Mouse (Mus musculus) embryonic facial prominence, embryonic 15.5 days (tissue): Measurements from ENCODE around the gene Rac2. TPM values are rescaled to one million over a fixed set of nuclear protein-coding genes. Genes with fewer than 3 reads are reported as not detected.

Source experiments
- ATAC-seq: fragments of 200-750 bp; cut with Nextera tagmentation; 2 replicates; pipeline ENCODE4 v1.8.0; 2017; ENCODE audit warnings: low read depth, moderate TSS enrichment; ENCODE audit not compliant: insufficient number of reproducible peaks, low FRiP score, low TSS enrichment
- H3K27ac ChIP-seq: fragments of 300-500 bp; sonication (generic); replicated peaks from 2 replicates; pipeline ENCODE4 v1.5.1; 2015; ENCODE audit warnings: mild to moderate bottlenecking, inconsistent platforms
- H3K27me3 ChIP-seq: fragments of 300-500 bp; sonication (generic); 2 replicates; pipeline ENCODE4 v1.6.1; 2015; ENCODE audit warnings: inconsistent platforms
- H3K36me3 ChIP-seq: fragments of 300-500 bp; sonication (generic); 2 replicates; pipeline ENCODE4 v1.6.1; 2015; ENCODE audit warnings: mild to moderate bottlenecking, inconsistent platforms
- H3K4me1 ChIP-seq: fragments of 300-500 bp; sonication (generic); 2 replicates; pipeline ENCODE4 v1.6.1; 2015; ENCODE audit warnings: inconsistent platforms
- H3K4me2 ChIP-seq: fragments of 300-500 bp; sonication (generic); replicated peaks from 2 replicates; pipeline ENCODE4 v1.6.1; 2015; ENCODE audit warnings: mild to moderate bottlenecking, inconsistent platforms
- H3K4me3 ChIP-seq: fragments of 300-500 bp; sonication (generic); replicated peaks from 2 replicates; pipeline ENCODE4 v1.5.1; 2015; ENCODE audit warnings: mild to moderate bottlenecking, inconsistent platforms
- H3K9ac ChIP-seq: fragments of 300-500 bp; sonication (generic); 2 replicates; pipeline ENCODE4 v1.6.1; 2015; ENCODE audit warnings: inconsistent platforms
- H3K9me3 ChIP-seq: fragments of 300-500 bp; sonication (generic); replicated peaks from 2 replicates; pipeline ENCODE4 v1.6.1; 2016; ENCODE audit warnings: inconsistent platforms
- WGBS: fragments of 180-500 bp; shearing (Covaris S2); methylation state at CpG from one replicate; pipeline ENCODE4 v1.1.7; 2015; 5-methylcytosine and 5-hydroxymethylcytosine counted together
- polyA plus RNA-seq: library from polyadenylated mRNA; unstranded; fragments of >200 nt; fragmentation: Nextera tagmentation; extraction: Ambion mirVana; gene quantifications from 2 replicates; pipeline ENCODE4 v1.2.1, GENCODE M21; 2015

Rac2 gene
- polyA plus RNA-seq, 1 experiment from 2014 or later, result 34.6 TPM

DNA sequence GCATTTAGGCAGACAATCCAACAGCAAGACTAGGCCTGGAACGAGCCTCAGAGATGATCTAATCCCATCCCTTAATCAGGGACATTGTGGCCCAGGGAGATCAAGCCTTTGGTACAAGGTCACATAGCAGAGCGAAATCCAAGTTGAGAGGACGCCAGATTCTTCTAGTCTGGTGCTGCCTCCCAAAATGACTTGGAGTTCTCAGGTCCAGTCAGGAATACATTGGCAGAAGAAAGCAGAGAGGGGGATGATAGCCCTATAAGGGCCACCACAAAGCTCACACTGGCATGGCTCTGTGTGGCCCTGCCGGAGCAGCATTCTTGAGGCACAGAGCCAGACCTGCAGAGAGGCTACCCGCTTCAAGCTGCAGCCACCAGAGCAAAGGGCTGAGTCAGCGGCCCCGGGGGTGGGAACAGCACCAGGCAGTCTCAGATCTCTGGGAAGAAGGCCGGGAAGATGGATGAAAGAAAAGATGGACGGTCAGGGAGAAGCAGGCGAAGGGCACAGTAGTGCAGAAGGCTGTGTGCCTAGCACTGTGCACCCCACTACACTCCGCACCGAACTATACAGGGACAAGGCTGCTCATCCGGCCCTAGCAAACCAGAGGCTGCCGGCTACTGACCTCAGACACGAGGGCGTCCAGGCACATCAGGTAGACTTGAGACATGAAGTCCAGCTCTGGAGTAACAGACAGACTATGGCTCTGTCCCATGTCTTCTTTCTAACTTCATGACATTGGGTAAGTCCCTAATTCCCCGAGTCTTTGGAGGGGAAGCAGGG, 41.7 kb downstream of the Rac2 start, which contains the start of gene C1qtnf6:
Gene C1qtnf6 (minus strand): TSS at position 746 of the 780 bp plus-strand sequence.
- WGBS, result 67% methylated on average over 17 of the region's 17 CpGs
- Histone ChIP-seq H3K36me3 (no peaks in the 10 kb centered on the region), H3K27ac (peak within 1 kb of the TSS; percentile 85), H3K4me1 (peaks cover 45% of the 10 kb centered on the region), H3K4me3 (peak within 1 kb of the TSS; percentile 31), H3K9me3 (no peaks in the 10 kb centered on the region), H3K27me3 (no peaks in the 10 kb centered on the region), H3K4me2 (peak within 1 kb of the TSS; percentile 48), H3K9ac (peak within 1 kb of the TSS; percentile 10; the same call in 1 of the 2 replicates)
- ATAC-seq, result no peak

DNA sequence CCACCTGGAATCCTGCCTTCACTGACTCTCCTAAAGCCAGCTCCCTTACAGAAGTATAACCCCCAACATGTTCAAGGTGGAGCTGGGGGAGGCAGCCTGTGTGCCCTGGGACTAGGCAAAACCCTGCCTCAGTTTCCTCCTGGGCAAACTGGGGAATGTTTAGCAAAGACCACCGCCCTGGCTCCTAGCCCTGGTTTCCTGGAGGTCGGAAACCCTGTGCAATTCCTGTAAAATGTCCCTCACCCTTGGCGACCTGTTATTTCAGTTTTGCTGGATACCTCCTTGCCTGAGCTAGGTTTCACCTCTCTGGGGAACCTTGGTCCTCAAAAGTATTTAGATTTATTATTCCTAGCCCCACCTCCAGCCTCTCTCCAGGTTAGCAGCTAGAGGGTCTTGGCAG, 42.4 kb downstream of the Rac2 start:
- Histone ChIP-seq H3K9me3 (no peaks in the 10 kb centered on the region), H3K4me1 (peaks cover 45% of the 10 kb centered on the region), H3K9ac (no peak overlapping the region), H3K4me3 (no peak overlapping the region), H3K27ac (peak overlapping the region; percentile 85), H3K36me3 (0 out of 2 replicates have a peak, but pooled peaks cover 4% of the 10 kb centered on the region), H3K27me3 (no peaks in the 10 kb centered on the region), H3K4me2 (peak overlapping the region; percentile 60)
- ATAC-seq, result no peak
- 78% methylated on average over 3 of the region's 3 CpGs for WGBS

DNA sequence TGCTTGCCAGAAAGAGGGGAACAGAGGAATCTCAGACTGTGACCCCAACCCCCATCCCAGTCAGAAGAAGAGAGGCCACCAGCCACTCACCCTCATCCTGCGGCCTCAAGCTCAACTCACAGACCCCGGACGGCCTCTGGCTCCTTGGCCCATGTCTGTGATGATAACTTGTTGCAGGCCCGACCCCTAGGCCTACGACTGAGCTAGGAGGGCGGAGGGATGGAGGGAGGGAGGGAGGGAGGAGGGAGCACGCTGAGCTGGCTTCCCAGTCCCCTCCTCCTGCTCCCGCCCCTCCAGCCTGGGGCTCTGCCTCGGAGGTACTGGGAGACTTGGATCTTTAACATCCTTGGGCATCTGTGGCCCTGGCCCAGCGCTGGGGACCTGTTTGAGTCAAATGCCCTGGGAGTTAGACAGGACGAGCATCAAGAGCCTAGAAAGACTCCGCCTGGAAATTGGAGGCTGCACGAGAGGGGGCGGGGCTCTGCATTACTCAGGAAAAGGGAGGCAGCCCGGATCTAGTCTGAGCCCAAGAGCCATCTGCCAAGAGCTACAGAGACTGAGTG, 43.1 kb downstream of the Rac2 start:
- no peaks in the 10 kb centered on the region for H3K27me3 ChIP-seq
- H3K4me2 ChIP-seq, result peak overlapping the region; percentile 60
- 3% methylated on average over 15 of the region's 15 CpGs for WGBS
- ATAC-seq, result peak; percentile 78
- H3K9ac ChIP-seq, result peak overlapping the region; percentile 39
- peak overlapping the region; percentile 85 for H3K27ac ChIP-seq
- no peaks in the 10 kb centered on the region for H3K9me3 ChIP-seq
- peaks cover 11% of the 10 kb centered on the region; the same call in 1 of the 2 replicates for H3K36me3 ChIP-seq
- H3K4me1 ChIP-seq, result peaks cover 45% of the 10 kb centered on the region
- H3K4me3 ChIP-seq, result peak overlapping the region; percentile 44

DNA sequence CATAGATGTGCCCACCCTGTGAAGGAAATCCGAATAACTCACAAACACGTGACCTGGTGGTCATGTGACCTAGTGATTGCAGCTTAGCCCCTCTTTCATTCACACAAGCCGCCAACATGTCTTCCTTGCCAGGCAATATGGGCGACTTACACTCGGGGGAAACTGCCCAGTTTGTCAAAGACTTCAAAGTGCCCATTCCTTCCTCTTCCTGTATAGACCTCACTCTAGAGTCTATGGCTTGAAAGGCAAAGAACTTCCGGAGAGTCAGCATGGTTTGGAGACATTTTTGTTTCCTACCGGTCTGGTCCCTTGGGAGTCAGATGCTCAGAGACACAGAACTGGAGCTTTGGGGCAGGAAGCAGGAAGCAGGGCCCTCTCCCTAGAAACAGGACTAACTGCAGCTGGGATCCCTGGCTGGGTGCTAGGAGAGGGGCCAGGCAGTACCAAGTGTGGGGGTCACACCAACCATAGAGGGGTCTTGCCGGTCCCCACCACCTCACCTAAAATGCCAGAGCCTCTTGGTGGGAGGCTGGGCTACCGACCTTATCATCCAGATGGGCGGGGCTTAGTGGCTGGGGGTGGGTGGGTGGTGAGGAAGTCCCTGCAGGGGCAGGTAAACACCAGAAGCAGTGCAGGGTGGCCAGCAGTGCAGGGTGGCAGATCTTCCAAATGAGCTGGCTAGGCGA, 43.7 kb downstream of the Rac2 start:
- no peaks in the 10 kb centered on the region for H3K27me3 ChIP-seq
- peak overlapping the region; percentile 44 for H3K4me3 ChIP-seq
- peak overlapping the region; percentile 60 for H3K4me2 ChIP-seq
- peaks cover 13% of the 10 kb centered on the region for H3K36me3 ChIP-seq
- 32% methylated on average over 11 of the region's 11 CpGs for WGBS
- peak overlapping the region; percentile 85 for H3K27ac ChIP-seq
- H3K4me1 ChIP-seq, result peaks cover 45% of the 10 kb centered on the region
- peak overlapping the region; percentile 39 for H3K9ac ChIP-seq
- no peaks in the 10 kb centered on the region for H3K9me3 ChIP-seq
- ATAC-seq, result no peak

DNA sequence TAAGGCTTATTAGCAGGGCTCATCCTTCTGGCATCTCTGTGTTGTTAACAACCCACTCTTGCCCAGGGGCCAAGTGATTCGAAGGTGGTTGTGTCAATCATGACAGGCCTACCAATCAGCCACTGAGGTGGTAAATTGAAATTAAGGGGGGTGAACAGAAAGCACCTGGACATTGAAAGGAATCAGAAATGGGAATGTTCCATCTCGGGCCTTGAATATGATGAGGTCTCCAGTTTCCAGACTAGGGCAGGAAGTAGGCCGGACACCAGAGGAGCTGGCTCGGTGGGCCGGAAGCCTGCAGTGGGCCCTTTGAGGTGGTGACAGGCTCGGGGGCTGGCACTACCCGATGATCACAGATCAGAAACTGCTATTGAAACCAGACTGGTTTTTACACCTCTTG, 44.6 kb downstream of the Rac2 start:
- H3K4me2 ChIP-seq, result peak overlapping the region; percentile 60
- no peak overlapping the region for H3K9ac ChIP-seq
- H3K27ac ChIP-seq, result peak overlapping the region; percentile 85; the same call in 1 of the 2 replicates
- peaks cover 16% of the 10 kb centered on the region for H3K36me3 ChIP-seq
- H3K4me1 ChIP-seq, result peaks cover 45% of the 10 kb centered on the region
- no peak for ATAC-seq
- WGBS, result 66% methylated on average over 7 of the region's 7 CpGs
- no peaks in the 10 kb centered on the region for H3K9me3 ChIP-seq
- H3K27me3 ChIP-seq, result no peaks in the 10 kb centered on the region
- H3K4me3 ChIP-seq, result no peak overlapping the region

DNA sequence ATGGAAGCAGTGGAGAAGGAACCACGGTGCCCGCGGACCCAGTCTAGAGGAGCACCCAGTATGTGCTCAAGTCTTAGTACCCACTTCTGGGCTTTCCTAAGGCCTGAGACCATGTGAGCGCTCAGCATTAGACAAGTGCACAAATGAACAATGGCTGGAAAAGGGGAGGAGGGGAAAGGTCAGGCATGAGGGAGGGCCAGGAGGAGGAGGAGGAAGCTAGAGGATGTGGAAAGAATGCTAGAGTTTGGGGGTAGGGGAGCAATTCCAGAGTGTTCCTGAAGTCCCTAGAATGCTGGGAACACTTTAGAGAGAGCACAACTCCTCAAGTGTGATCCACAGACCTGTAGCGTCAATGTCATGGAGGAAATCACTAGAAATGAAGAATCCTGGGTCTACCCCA, 48.4 kb downstream of the Rac2 start:
- peaks cover 16% of the 10 kb centered on the region for H3K36me3 ChIP-seq
- H3K27ac ChIP-seq, result no peak overlapping the region
- no peaks in the 10 kb centered on the region for H3K27me3 ChIP-seq
- no peak overlapping the region for H3K4me3 ChIP-seq
- WGBS, result 93% methylated on average over 5 of the region's 5 CpGs
- no peak overlapping the region for H3K4me2 ChIP-seq
- H3K4me1 ChIP-seq, result peaks cover 32% of the 10 kb centered on the region
- no peak overlapping the region for H3K9ac ChIP-seq
- no peak for ATAC-seq
- no peaks in the 10 kb centered on the region for H3K9me3 ChIP-seq

DNA sequence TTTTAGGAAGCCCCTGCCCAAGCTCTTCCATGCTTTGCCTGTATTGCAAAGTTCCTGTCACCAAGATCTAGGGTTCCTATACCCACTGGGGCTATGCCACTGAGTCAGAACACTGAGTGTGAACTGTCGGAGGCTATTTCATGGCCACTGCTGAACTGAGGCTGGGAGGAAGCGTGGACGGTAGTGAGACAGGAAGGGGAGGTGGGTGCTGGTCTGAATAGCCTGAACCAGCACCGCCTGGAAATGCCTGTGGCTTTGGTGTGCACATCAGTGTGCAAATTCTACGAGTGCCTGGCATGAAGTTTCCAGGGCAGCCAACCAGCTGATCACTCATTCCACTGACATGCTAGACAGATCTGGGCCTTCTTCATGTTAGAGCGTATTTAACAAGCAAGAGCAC, 50.7 kb downstream of the Rac2 start:
- WGBS, result 66% methylated on average over 6 of the region's 6 CpGs
- Histone ChIP-seq H3K4me2 (no peak overlapping the region), H3K4me1 (peaks cover 23% of the 10 kb centered on the region), H3K27me3 (no peaks in the 10 kb centered on the region), H3K9me3 (no peaks in the 10 kb centered on the region), H3K4me3 (no peak overlapping the region), H3K36me3 (peaks cover 16% of the 10 kb centered on the region), H3K27ac (no peak overlapping the region), H3K9ac (no peak overlapping the region)
- ATAC-seq, result no peak

DNA sequence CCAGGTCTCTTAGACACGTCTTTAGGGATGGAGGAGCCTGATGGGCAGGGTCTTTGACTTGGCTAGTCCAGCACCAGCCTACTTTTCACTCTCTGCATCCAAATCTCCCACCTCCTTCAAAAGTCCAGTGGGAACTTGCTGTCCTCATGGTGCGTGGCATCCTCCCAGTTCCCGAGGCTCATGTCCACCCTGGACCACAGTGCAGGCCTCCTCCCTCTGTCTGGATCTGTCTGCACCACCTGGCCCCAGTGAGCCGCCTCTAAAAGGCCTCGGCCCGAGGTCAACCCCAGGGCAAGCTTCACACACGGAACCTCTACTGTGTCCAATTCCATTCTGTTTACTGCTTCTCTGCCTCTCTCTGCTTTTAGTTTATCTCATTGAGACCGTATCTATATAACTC, 51.3 kb downstream of the Rac2 start:
- no peak overlapping the region for H3K9ac ChIP-seq
- peaks cover 16% of the 10 kb centered on the region for H3K36me3 ChIP-seq
- no peak overlapping the region for H3K4me2 ChIP-seq
- no peaks in the 10 kb centered on the region for H3K27me3 ChIP-seq
- WGBS, result 73% methylated on average over 8 of the region's 8 CpGs
- peaks cover 28% of the 10 kb centered on the region for H3K4me1 ChIP-seq
- H3K27ac ChIP-seq, result no peak overlapping the region
- H3K9me3 ChIP-seq, result no peaks in the 10 kb centered on the region
- no peak for ATAC-seq
- H3K4me3 ChIP-seq, result no peak overlapping the region

DNA sequence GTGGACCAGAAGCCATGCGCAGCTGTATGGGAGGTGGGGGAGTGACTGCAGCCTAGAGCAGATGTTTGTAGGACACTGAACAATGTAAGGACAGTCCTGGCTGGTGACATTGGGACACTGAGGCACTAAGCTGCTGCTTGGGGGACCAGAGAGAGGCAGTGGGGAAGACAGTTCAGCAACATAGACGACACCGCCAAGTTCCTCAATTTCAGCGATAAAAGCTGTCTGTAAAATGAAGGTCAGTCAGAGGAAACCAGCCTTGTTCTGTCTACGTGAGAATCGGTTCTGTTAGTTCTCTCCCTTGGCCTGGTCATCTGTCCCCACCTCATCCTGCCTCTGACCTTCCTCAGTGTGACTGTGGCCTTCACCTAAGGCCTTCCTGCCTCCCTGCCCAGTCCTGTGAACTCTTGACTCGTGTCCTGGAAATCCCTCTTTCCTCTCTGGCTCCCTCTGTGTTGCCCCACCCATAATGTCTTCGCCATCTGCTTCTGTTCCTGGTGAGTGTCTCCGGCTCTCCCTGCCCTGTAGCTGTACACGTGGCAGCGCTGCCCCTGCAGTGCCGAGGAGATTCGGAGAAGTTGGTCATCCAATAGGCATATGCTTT, 52.4 kb downstream of the Rac2 start:
- Histone ChIP-seq H3K9ac (no peak overlapping the region), H3K4me1 (peaks cover 36% of the 10 kb centered on the region), H3K4me2 (no peak overlapping the region), H3K9me3 (no peaks in the 10 kb centered on the region), H3K27ac (peak overlapping the region; percentile 14; the same call in 1 of the 2 replicates), H3K27me3 (no peaks in the 10 kb centered on the region), H3K36me3 (peaks cover 12% of the 10 kb centered on the region), H3K4me3 (no peak overlapping the region)
- 54% methylated on average over 13 of the region's 13 CpGs for WGBS
- ATAC-seq, result no peak

DNA sequence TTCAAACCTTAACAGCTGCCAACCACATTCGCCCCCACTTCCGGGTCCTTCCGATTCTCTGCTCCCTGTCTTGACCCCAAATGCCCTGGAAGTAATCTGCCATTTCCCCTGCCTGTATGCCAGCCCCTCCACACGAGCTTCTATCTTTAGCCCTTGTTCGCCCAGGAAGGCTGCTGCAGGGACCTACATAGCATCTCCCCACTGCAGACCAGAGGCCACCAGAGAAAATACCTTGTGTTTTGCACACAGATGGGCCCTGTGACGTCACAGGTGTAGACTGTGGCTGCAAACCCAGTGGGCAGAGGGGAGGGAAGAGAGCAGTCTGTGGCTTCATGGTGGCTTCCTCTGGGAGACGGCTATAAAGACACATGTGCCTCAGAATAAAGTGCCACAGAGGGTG, 54.4 kb downstream of the Rac2 start:
- H3K9ac ChIP-seq, result no peak overlapping the region
- H3K4me3 ChIP-seq, result no peak overlapping the region
- H3K9me3 ChIP-seq, result no peaks in the 10 kb centered on the region
- no peak overlapping the region for H3K27ac ChIP-seq
- H3K4me2 ChIP-seq, result no peak overlapping the region
- WGBS, result 50% methylated on average over 7 of the region's 7 CpGs
- H3K4me1 ChIP-seq, result peaks cover 46% of the 10 kb centered on the region
- H3K36me3 ChIP-seq, result no peaks in the 10 kb centered on the region
- no peaks in the 10 kb centered on the region for H3K27me3 ChIP-seq
- no peak for ATAC-seq

DNA sequence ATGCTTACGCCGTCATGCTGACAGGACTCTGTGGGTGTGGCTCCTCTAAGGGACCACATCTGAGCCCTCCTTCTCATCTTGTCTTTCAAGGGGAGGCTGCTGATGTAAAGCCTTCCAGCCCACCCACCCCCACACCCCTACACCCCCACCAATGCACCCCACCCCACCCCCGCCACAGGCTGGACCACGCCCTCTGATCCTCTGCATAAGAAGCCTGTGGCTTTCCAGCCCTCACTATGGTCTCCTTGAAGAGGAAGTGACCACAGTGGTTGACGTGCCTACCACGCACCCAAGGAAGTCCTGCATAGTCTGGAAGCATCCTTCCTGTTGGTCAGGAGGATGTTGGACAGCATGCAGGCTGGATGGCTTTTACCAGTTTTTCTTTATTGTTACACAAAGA, 56.8 kb downstream of the Rac2 start:
- no peaks in the 10 kb centered on the region for H3K36me3 ChIP-seq
- H3K27ac ChIP-seq, result peak overlapping the region; percentile 87
- H3K9ac ChIP-seq, result no peak overlapping the region
- no peaks in the 10 kb centered on the region for H3K9me3 ChIP-seq
- H3K4me2 ChIP-seq, result no peak overlapping the region
- no peaks in the 10 kb centered on the region for H3K27me3 ChIP-seq
- peak; percentile 66; the same call in 1 of the 2 replicates for ATAC-seq
- no peak overlapping the region for H3K4me3 ChIP-seq
- WGBS, result 29% methylated on average over 6 of the region's 6 CpGs
- peaks cover 42% of the 10 kb centered on the region for H3K4me1 ChIP-seq
